Mouse (Mus musculus): Measurements from ENCODE around the gene Gpatch8.

- TF ChIP-seq POLR2A (IDR thresholded peaks at IDR 0.05; ENCODE audit: low read depth, low read length) (no peak), CTCF (IDR thresholded peaks at IDR 0.05; ENCODE audit: extremely low read depth, insufficient read length, insufficient replicate concordance, low read depth, low read length) (no peak)
Measured at GRCm38 (mm10) chr11:102434816-102435705, 121.1 kb downstream of the Gpatch8 start.
